Mouse (Mus musculus) fat pad, adult 2 months (tissue): ENCODE data around the gene Gm3033.
"Not testable (repeated sequence)": the region's sequence is repeated elsewhere in the genome, so short reads cannot be mapped to it uniquely, and the experiment has no call there.

Experiments used
- DNase-seq: peaks from one replicate; pipeline ENCODE4 v3.0.0-alpha.2; 2011; ENCODE audit warnings: low read depth, low spot score; ENCODE audit errors: extremely low read depth

The Gm3033 gene

DNA sequence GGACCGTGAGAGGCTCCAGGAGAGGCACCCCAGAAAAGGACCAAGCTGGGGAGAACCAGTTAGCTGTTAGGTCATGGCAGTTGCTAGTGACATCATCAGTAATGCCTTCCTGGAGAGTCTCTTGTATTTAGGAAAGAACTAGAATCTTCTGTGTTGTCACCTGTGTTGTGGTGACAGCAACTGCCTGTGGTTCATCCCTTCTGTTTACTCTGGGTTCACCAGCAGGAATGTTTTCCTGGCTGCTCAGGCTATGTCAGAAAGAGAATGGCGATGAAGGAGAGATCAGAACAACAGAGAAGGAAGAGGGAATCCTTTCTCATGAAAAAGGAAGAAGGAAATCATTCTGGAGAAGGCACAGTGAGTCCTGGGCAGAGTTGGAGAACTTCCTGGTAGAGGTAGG is at the start of gene Gm3033:
Gene Gm3033 (plus strand): TSS at position 301 of the 400 bp plus-strand sequence.
- DNase-seq: not testable (repeated sequence)

DNA sequence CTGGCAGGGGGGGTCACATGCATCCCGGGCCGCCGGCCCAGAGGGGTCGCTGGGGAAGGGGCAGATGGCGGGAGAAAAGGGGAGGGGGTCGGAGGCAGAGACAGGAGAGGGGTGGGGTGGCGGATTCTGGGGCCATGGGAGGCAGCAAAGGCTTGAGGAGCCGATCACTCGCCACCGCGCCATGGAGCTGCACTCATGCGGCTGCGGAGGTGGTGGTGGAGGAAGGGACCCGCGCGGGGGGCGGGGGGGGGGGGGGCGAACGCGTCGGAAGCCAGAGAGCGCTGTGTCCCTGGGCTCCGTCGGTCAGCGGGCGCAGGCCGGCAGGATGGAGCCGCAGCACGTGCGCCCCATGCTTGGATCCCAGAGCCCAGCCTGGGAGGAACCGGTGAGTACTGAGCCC is 36.3 kb upstream of the Gm3033 start, which contains the start of gene Gm3002:
Gene Gm3002 (plus strand): TSS at position 301 of the 400 bp plus-strand sequence.
- not testable (repeated sequence) for DNase-seq

GRCm38 (mm10) chr14:3883872-3884271 is 37.8 kb downstream of the Gm3033 start, which contains the start of gene Gm2916:
TSS of gene Gm2916 (plus strand) at chr14:3884172.
- DNase-seq: not testable (repeated sequence)
